Mouse (Mus musculus): ENCODE measurements at regions not wholly inside any gene's neighbourhood (a gene's known extent, or its start where the extent isn't known, plus 50 kb on each side); places are given as distances from the start of the nearest gene placed in this dataset.
A peak's percentile ranks its signal among the peaks of the same experiment; 100 is the strongest.

GRCm38 (mm10) chr10:83819266-83819949 is 96.7 kb downstream of the 1500009L16Rik start:
- Histone ChIP-seq H3K4me1 (peaks cover 7% of the 10 kb centered on the region), H3K4me3 (peak overlapping the region; percentile 15; the same call in 1 of the 2 replicates), H3K27me3 (replicated peaks) (no peaks in the 10 kb centered on the region), H3K9me3 (no peaks in the 10 kb centered on the region), H3K27ac (no peak overlapping the region), H3K9ac (peak overlapping the region; percentile 19; the same call in 1 of the 2 replicates), H3K36me3 (replicated peaks) (no peaks in the 10 kb centered on the region), H3K4me2 (peak overlapping the region; percentile 40)
- 9% methylated on average over 13 of the region's 13 CpGs for WGBS
- peak; percentile 84 for ATAC-seq (replicated peaks)

GRCm38 (mm10) chr10:83819950-83820275 is 97.2 kb downstream of the 1500009L16Rik start:
- Histone ChIP-seq H3K9ac (no peak overlapping the region), H3K36me3 (replicated peaks) (no peaks in the 10 kb centered on the region), H3K4me3 (no peak overlapping the region), H3K27ac (no peak overlapping the region), H3K9me3 (no peaks in the 10 kb centered on the region), H3K27me3 (replicated peaks) (no peaks in the 10 kb centered on the region), H3K4me1 (peaks cover 7% of the 10 kb centered on the region), H3K4me2 (peak overlapping the region; percentile 40; the same call in 1 of the 2 replicates)
- peak; percentile 72; the same call in 1 of the 2 replicates for ATAC-seq (replicated peaks)
- 64% methylated on average over 8 of the region's 8 CpGs for WGBS

- Histone ChIP-seq H3K4me3 (no peak overlapping the region), H3K4me1 (peaks cover 7% of the 10 kb centered on the region), H3K36me3 (replicated peaks) (no peaks in the 10 kb centered on the region), H3K9me3 (no peaks in the 10 kb centered on the region), H3K27ac (no peak overlapping the region), H3K27me3 (replicated peaks) (no peaks in the 10 kb centered on the region), H3K4me2 (no peak overlapping the region), H3K9ac (no peak overlapping the region)
- ATAC-seq (replicated peaks), result no peak
- 62% methylated on average over 10 of the region's 10 CpGs for WGBS
These were observed 98.4 kb downstream of the 1500009L16Rik start for GRCm38 (mm10) chr10:83821089-83821488.

GRCm38 (mm10) chr10:83826105-83826504 is 103.4 kb downstream of the 1500009L16Rik start:
- H3K9ac ChIP-seq, result no peak overlapping the region
- H3K27ac ChIP-seq, result no peak overlapping the region
- no peaks in the 10 kb centered on the region for H3K27me3 ChIP-seq (replicated peaks)
- no peak overlapping the region for H3K4me2 ChIP-seq
- H3K36me3 ChIP-seq (replicated peaks), result no peaks in the 10 kb centered on the region
- H3K9me3 ChIP-seq, result no peaks in the 10 kb centered on the region
- no peak for ATAC-seq (replicated peaks)
- 88% methylated on average over 5 of the region's 5 CpGs for WGBS
- H3K4me1 ChIP-seq, result no peaks in the 10 kb centered on the region
- no peak overlapping the region for H3K4me3 ChIP-seq

GRCm38 (mm10) chr10:83836351-83836750 is 113.7 kb downstream of the 1500009L16Rik start:
- WGBS, result 77% methylated on average over 5 of the region's 5 CpGs
- no peak overlapping the region for H3K9ac ChIP-seq
- ATAC-seq (replicated peaks), result no peak
- no peaks in the 10 kb centered on the region for H3K27me3 ChIP-seq (replicated peaks)
- no peaks in the 10 kb centered on the region for H3K4me1 ChIP-seq
- H3K36me3 ChIP-seq (replicated peaks), result no peaks in the 10 kb centered on the region
- H3K27ac ChIP-seq, result no peak overlapping the region
- no peaks in the 10 kb centered on the region for H3K9me3 ChIP-seq
- no peak overlapping the region for H3K4me2 ChIP-seq
- H3K4me3 ChIP-seq, result no peak overlapping the region

- Histone ChIP-seq H3K4me3 (no peak overlapping the region), H3K27me3 (replicated peaks) (no peaks in the 10 kb centered on the region), H3K4me2 (no peak overlapping the region), H3K9me3 (no peaks in the 10 kb centered on the region), H3K36me3 (replicated peaks) (no peaks in the 10 kb centered on the region), H3K9ac (no peak overlapping the region), H3K27ac (no peak overlapping the region), H3K4me1 (no peaks in the 10 kb centered on the region)
- ATAC-seq (replicated peaks), result no peak
- 90% methylated on average over 3 of the region's 3 CpGs for WGBS
These were observed 117.6 kb downstream of the 1500009L16Rik start for GRCm38 (mm10) chr10:83840226-83840625.

GRCm38 (mm10) chr10:83850881-83851280 is 128.2 kb downstream of the 1500009L16Rik start:
- H3K4me1 ChIP-seq, result peaks cover 2% of the 10 kb centered on the region; the same call in 1 of the 2 replicates
- no peak for ATAC-seq (replicated peaks)
- H3K27ac ChIP-seq, result no peak overlapping the region
- H3K9me3 ChIP-seq, result no peaks in the 10 kb centered on the region
- H3K4me2 ChIP-seq, result no peak overlapping the region
- 57% methylated on average over 4 of the region's 4 CpGs for WGBS
- H3K27me3 ChIP-seq (replicated peaks), result no peaks in the 10 kb centered on the region
- H3K36me3 ChIP-seq (replicated peaks), result no peaks in the 10 kb centered on the region
- H3K4me3 ChIP-seq, result no peak overlapping the region
- H3K9ac ChIP-seq, result no peak overlapping the region

GRCm38 (mm10) chr10:83852194-83852593 is 129.5 kb downstream of the 1500009L16Rik start:
- no peak for ATAC-seq (replicated peaks)
- no peak overlapping the region for H3K27ac ChIP-seq
- no peaks in the 10 kb centered on the region for H3K36me3 ChIP-seq (replicated peaks)
- H3K4me3 ChIP-seq, result no peak overlapping the region
- 69% methylated on average over 5 of the region's 5 CpGs for WGBS
- no peaks in the 10 kb centered on the region for H3K27me3 ChIP-seq (replicated peaks)
- no peak overlapping the region for H3K9ac ChIP-seq
- H3K9me3 ChIP-seq, result no peaks in the 10 kb centered on the region
- no peak overlapping the region for H3K4me2 ChIP-seq
- H3K4me1 ChIP-seq, result peaks cover 2% of the 10 kb centered on the region; the same call in 1 of the 2 replicates

- peaks cover 2% of the 10 kb centered on the region; the same call in 1 of the 2 replicates for H3K4me1 ChIP-seq
- no peaks in the 10 kb centered on the region for H3K9me3 ChIP-seq
- H3K4me2 ChIP-seq, result no peak overlapping the region
- WGBS, result 65% methylated on average over 3 of the region's 3 CpGs
- no peaks in the 10 kb centered on the region for H3K36me3 ChIP-seq (replicated peaks)
- no peak overlapping the region for H3K4me3 ChIP-seq
- H3K9ac ChIP-seq, result no peak overlapping the region
- no peaks in the 10 kb centered on the region for H3K27me3 ChIP-seq (replicated peaks)
- H3K27ac ChIP-seq, result no peak overlapping the region
- ATAC-seq (replicated peaks), result no peak
These were observed 130.1 kb downstream of the 1500009L16Rik start for GRCm38 (mm10) chr10:83852806-83853205.

GRCm38 (mm10) chr10:83857794-83858442 is 135.3 kb downstream of the 1500009L16Rik start:
- Histone ChIP-seq H3K9me3 (no peaks in the 10 kb centered on the region), H3K4me2 (no peak overlapping the region), H3K4me1 (no peaks in the 10 kb centered on the region), H3K4me3 (no peak overlapping the region), H3K27ac (no peak overlapping the region), H3K27me3 (replicated peaks) (no peaks in the 10 kb centered on the region), H3K9ac (no peak overlapping the region), H3K36me3 (replicated peaks) (no peaks in the 10 kb centered on the region)
- WGBS, result 78% methylated on average over 14 of the region's 14 CpGs
- no peak for ATAC-seq (replicated peaks)

- no peak overlapping the region for H3K27ac ChIP-seq
- no peaks in the 10 kb centered on the region for H3K9me3 ChIP-seq
- 49% methylated on average over 6 of the region's 6 CpGs for WGBS
- no peaks in the 10 kb centered on the region for H3K27me3 ChIP-seq (replicated peaks)
- H3K36me3 ChIP-seq (replicated peaks), result no peaks in the 10 kb centered on the region
- no peaks in the 10 kb centered on the region for H3K4me1 ChIP-seq
- ATAC-seq (replicated peaks), result no peak
- H3K4me3 ChIP-seq, result no peak overlapping the region
- H3K4me2 ChIP-seq, result no peak overlapping the region
- no peak overlapping the region for H3K9ac ChIP-seq
These were observed 136.0 kb downstream of the 1500009L16Rik start for GRCm38 (mm10) chr10:83858689-83859088.

- H3K27me3 ChIP-seq (replicated peaks), result no peaks in the 10 kb centered on the region
- WGBS, result 65% methylated on average over 4 of the region's 4 CpGs
- H3K27ac ChIP-seq, result no peak overlapping the region
- no peak for ATAC-seq (replicated peaks)
- H3K4me1 ChIP-seq, result no peaks in the 10 kb centered on the region
- no peaks in the 10 kb centered on the region for H3K36me3 ChIP-seq (replicated peaks)
- H3K9ac ChIP-seq, result no peak overlapping the region
- H3K9me3 ChIP-seq, result no peaks in the 10 kb centered on the region
- no peak overlapping the region for H3K4me3 ChIP-seq
- H3K4me2 ChIP-seq, result no peak overlapping the region
These were observed 137.0 kb downstream of the 1500009L16Rik start for GRCm38 (mm10) chr10:83859633-83860032.

All from midbrain, embryonic 15.5 days (tissue).